Mouse (Mus musculus): Measurements from ENCODE around the gene Adarb2.

GRCm38 (mm10) chr13:8451581-8451980, 248.9 kb downstream of the Adarb2 start:
- no peak for TF ChIP-seq POLR2A (IDR thresholded peaks at IDR 0.05; ENCODE audit: extremely low read depth, insufficient read depth, low read length)
- no peak for TF ChIP-seq CTCF (IDR thresholded peaks at IDR 0.05; ENCODE audit: extremely low read depth, insufficient read depth, low read length)
